Mouse (Mus musculus) ovary, postnatal 36 days (tissue): ENCODE results near the gene Nell2.

Source experiments
- DNase-seq: peaks from one replicate; pipeline ENCODE4 v3.0.0; 2022; ENCODE audit warnings: low spot score, mixed read lengths

The Nell2 gene

DNA sequence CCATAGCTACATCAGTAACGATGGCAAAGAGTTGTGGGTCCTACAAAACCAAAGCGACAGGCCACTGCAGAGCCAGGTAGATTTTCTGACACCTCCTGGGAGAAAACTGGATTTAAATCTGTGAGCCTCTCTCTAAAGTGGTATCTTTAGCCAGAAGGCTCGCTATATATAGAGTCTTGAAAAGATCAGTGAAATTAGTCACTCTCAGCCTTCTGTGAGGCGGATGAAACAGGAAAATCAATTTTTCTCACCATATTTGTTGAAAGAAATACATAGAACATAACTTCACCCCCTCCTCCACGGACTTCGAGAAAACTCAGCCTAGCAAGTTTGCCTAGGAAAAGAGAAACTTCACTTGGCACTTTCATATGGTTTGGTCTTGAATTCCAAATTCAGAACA lies 54.4 kb downstream of the Nell2 start:
- no peak for DNase-seq

DNA sequence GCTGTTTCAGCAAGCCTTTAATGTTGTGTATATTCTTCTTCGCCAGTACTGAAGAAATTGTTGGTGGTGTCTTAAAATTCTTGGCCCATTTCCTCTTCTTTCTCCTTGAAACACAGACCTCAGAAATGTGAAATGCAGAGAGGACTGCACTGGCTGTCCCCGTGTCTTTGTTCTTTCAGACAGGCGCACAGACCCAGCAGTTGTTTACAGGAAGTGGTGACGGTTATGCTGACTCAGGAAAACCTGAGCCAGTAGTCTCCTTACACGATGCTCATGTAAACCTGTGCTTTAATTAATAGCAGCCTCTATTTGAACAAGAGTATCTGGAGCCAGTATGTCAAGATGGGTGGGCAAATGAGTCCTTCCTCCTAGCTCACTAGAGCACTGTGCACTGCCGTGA lies 61.2 kb downstream of the Nell2 start:
- DNase-seq: no peak

DNA sequence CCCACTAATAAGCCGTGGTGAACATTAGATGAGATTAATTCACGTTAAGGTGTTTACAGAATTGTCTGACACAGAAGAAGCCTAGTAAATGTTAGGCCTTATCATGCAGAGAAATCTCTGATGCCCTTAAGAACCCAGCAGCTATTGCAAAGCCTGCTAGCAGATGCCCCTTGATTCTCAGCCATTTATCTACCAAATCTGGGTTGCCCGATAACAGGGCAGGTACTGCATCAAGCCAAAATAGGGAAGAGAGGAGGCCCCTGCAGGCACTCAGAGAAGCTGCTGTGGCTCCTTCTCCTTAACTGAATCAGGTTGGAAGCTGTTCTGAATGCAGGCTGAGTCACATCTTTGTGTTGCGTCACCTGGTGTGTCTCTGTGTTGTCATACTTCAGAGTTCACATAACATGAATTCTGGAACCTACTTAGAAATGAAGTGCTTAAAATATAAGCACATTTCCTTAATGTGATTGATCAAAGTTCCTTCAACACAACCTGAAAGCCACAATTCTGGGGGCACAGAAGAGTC lies 68.3 kb downstream of the Nell2 start:
- DNase-seq: no peak

DNA sequence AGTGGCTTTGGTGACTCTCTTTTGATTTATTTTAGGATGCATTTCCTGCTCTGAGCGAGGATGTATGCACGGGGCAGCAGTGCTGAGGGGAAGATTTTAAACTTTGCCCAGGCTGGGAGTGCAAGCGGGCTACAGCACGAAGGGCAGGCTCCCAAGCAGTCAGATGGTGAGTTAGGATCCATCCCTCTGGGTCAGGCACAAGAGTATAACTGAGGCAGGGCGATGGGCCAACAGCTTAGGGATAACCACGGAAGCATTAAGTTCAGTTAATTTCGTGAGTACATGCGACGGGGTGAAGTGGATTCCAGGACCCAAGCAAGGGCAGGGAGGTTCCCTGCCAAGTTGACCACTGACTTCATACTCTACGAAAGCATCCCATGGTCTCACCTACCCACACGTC lies 83.8 kb downstream of the Nell2 start:
- no peak for DNase-seq

DNA sequence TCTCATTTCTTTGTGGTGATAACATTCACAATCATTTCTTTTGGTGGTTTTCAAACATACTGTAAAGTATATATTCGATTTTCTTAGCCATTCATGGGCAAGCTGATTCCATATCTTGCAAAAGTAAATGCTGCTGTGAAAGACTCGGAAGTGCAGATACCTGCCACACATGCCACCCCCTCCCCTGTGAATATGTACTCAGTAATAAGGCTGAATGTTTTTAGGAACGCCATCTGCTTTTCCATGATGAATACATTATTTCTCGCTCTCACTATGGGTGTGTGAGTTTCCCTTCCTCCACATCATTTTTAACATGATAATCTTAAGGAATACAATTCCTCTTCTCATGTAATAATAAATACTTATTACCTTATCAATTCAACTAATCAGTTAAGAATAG lies 90.6 kb downstream of the Nell2 start:
- DNase-seq: no peak

DNA sequence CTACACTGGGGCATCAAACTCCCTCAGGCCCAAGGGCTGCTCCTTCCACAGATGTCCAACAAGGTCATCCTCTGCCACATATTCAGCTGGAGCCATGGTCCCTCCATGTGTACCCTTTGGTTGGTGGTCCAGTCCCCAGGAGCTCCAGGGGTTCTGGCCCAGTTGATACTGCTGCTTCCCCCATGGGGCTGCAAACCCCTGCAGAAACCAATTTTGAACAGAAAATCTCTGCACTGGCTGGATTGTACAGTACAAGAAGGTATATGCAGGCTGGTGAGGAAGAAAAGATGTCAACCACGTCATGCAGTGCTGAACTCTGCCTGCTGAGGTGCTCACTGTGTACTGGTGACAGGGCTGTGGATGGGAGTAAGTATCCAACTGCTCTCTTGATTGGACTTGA lies 92.1 kb downstream of the Nell2 start:
- no peak for DNase-seq

DNA sequence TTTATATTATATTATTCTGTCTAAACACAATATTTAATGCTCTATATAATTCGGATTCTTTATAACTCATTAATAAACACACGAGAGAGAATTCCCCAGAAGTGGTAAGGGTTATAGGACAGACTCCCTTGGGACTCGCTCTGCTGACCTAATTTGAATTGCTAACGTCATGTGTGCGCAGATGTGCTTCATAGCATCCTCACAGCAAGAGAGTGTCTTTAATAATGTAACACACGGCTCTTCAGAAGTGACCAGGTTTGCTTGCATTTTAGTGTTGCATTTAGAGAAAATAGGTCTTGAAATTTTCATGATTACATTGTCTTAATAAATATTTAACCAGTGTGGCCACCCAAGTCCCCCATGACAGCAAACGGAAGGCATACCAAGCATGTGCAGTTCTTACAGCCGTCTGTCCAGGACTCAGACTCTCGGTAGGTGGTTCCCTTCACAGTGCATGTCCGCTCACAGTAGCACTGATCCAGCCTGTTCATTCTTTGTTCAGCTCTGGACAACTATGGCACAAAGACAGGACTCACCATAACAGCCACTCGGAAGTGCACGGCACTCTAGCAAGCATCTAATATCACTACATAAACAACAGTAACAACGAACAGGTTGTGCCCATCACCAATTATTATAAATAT lies 97.1 kb downstream of the Nell2 start:
- DNase-seq: no peak

GRCm38 (mm10) chr15:95430000-95430399 lies 98.4 kb downstream of the Nell2 start:
- DNase-seq: no peak

DNA sequence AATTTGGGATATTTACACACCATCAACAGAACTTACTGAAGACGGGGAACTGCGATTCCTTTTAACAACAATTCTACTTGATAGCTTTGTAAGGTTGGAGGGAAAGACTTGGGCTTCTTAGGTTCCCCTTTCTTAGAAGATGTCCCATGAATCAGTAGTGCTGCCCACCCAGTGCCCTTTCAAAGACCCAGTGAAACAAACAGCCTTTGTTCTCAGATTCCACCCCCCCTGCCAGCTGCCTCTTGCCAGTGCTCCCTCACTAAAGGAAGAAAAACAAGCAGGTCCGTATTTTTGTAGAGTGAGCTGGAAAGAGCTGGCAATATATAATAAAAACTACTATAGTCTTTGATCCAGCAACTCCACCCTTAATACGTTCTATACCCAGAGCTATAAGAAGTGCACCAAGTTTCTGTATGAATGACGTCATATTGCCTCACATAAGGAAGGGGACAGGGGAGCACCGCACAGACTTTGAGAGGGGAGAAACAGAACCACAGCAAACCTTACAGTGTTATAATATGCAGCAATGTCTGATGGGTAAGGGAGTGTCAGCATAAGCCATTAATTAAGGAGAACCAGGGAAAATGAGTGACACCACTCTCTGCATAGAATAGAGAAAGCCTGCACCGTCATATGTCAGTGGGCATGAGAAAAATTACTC lies 100.2 kb downstream of the Nell2 start:
- DNase-seq: no peak

DNA sequence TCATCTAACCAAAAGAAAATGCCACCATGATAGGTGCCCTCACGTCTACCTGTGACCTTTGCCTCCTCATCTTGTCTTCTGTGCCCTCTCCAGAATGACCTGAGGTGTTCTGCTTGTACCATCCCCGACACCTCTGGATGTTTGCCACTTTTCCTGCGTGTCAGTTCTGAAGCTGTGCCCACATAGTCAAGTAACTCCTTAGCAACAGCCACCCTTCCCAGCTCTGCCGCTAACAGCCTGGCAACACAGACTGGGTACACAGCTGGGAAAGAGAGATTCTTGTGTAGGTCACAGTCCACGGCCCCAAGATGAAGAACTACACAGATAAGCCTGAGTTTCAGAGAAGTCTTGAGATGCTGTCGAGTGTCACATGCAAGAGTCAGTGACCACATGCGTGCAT lies 103.3 kb downstream of the Nell2 start:
- DNase-seq: no peak

DNA sequence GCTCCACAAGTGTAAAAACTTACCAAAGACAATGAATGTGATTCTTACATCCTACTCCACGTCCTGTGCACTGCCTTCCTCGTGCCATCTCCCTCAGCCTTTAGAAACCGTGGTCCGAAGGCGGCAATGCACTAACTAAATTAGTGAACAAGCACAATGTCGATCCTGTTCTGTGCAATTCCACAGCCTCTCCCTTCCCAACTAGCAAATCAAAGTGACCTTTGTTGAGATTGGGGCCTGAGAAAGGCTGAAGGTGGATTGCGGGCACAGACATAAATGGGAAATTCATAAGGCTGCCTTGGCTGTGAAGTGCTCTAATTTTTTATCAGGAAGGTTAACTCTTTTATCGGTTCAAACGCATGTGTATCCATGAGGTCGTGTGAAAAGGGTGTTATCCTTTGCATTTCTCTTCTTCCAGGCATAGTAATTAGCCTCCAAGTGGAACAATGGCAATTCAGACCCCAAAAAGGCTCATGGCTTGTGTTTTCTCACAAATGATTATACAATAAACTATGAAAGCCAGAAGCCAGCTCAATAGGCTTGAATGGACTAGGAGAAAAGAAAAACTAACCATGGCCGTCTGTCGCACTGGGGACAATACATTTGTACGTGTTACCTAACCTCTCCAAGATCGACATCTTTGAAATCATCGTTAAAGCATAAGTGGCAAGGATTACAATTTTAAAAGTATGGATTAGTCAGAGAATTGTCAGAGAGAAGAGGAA lies 106.0 kb downstream of the Nell2 start:
- DNase-seq: no peak

- DNase-seq: no peak
Observed at GRCm38 (mm10) chr15:95418641-95419040, 109.7 kb downstream of the Nell2 start.

DNA sequence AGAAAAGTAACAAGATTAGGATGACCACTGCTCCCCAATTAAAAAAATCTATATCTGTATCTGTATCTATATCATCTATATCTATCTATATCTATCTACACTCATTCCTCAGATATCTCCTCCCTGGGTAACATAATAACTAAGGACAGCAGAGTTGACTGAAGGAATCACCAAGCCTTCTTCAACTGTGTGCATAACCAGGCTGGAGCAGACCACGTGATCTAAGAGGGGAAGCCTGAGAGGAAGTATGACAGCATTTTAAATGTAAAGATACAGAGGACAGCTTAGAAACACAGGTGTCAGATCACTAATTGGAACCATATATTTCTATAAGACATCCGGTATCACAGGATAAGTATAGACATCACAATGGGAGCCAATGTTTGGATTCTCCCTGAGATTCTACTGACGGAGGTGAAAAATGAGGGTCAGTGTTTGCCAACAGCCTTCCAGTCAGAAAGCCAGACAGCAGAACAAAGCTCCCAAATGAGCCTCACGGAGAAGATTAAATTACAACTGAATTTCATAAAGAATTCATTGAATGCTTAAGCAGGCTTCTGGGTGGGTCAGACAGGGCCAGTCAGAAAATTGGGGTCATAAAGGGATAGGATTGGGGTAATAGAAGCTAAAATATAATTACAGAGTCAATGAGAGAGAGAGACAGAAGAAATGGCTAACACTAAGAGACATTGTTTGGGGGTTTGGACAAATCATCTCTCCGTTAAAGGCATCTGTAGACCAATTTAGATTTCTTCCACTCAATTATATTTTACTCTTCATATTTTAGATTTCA lies 116.2 kb downstream of the Nell2 start:
- DNase-seq: no peak

DNA sequence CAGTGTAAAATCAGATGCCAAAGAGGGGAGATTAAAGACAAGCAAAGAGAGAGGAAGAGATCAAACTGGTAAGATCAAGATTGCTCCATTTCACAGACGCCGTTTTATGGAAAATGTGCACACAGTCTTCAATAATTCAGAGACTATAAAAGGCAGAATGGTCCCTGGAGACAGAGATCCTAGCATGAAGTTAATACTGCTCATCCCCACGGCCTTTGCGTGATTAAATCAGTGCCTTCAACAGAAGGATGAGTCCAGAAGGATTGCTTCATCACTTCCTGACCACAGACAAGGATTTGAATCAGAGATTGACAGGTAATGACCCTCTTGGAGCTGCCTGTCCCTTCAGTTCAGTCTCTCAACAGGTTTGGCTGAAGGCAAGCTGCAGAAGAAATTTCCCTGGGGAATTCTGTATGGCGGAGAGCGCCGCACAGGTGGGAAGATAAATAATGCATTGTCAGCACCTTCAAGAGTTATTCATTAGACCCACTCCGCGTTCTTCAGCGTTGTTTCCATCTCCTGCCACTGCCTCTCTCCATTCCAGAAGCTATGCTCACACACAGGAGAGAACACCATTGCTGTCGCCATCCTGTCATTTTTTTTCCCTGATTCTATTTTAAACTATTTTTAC lies 118.0 kb downstream of the Nell2 start:
- DNase-seq: no peak

GRCm38 (mm10) chr15:95390347-95390746 lies 138.0 kb downstream of the Nell2 start:
- DNase-seq: no peak

GRCm38 (mm10) chr15:95388950-95389349 lies 139.4 kb downstream of the Nell2 start:
- no peak for DNase-seq

GRCm38 (mm10) chr15:95380859-95381258 lies 147.5 kb downstream of the Nell2 start:
- no peak for DNase-seq

DNA sequence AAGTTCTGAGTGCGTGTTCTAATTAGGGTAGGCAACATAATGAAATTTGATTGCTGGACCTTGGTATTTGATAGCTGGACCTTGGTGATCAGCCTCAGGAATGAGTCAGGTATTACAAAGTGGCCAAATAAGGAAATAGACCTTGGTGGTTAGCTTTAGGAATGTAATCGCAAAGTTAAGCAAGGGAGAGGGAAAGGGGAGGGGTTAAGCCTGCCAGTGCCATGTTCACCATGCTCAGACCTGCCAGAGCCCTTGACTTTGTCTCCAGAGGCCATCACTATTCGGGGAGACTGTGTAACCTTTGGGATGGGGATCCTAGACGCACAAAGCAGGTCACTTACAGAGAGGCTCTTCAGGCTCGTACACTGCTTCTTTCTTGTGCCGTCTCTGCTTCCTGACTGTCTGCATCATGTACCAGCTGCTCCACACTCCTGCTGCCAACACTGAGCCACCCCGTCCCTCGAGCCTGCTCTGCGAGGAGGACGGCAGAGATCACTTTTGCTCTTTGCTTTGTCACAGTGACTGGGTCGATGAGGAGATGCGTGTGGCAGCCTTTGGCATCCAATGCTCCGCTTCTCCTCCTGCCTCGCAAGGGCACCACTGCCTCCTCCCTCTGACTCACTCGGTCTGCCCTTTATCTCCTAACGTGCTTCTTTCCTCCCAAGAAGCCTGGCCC lies 157.5 kb downstream of the Nell2 start:
- DNase-seq: peak; percentile 8

GRCm38 (mm10) chr15:95368185-95368584 lies 160.2 kb downstream of the Nell2 start:
- no peak for DNase-seq

GRCm38 (mm10) chr15:95366506-95366905 lies 161.9 kb downstream of the Nell2 start:
- no peak for DNase-seq

DNA sequence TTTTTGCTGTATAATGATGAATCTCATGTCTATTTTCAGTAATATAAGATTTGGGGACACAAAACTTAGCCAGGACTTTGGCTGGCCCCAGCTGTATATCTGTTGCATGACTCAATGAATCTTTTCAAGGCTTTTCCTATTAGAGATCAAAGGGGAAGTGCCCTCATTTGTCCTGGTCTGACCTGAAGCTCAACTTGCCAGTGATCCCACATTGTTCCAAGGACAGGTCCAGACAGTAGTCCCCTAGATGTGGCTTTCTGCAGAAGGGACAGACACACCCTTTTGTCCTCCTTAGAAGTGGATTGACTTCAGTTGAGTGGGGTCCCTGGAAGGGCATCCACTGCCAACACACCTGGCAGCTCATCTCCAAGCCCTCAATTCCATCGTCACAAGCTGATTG lies 173.6 kb downstream of the Nell2 start:
- DNase-seq: no peak
